Mouse (Mus musculus) CH12.LX (cell line): ENCODE measurements around the gene Lrig3. TPM values are rescaled to one million over a fixed set of nuclear protein-coding genes. Genes with fewer than 3 reads are reported as not detected.

ENCODE experiments used
- DNase-seq: peaks from one replicate; pipeline ENCODE4 v3.0.0-alpha.2; 2013; ENCODE audit errors: extremely low read depth
- H3K27ac ChIP-seq: 2 replicates; pipeline ENCODE4 v1.5.1; 2012; ENCODE audit warnings: low read depth, mild to moderate bottlenecking, control low read depth, moderate library complexity; ENCODE audit not compliant: insufficient read depth
- H3K27me3 ChIP-seq: replicated peaks from 2 replicates; pipeline ENCODE3; 2012; ENCODE audit warnings: inconsistent platforms
- H3K36me3 ChIP-seq, 2 experiments: replicated peaks in 1 of 2; 2 replicates each; pipeline versions ENCODE3 to v1.6.1; 2012; ENCODE audit warnings: inconsistent platforms in 1 of 2, low read length in 1 of 2, mild to moderate bottlenecking in 1 of 2, mixed read lengths in 1 of 2, moderate library complexity in 1 of 2; ENCODE audit not compliant: control insufficient read depth in 1 of 2, insufficient read depth in 1 of 2
- H3K4me1 ChIP-seq, 2 experiments: 2 replicates each; pipeline ENCODE4 v1.6.1; 2012; ENCODE audit warnings: inconsistent platforms in 1 of 2, moderate library complexity in 1 of 2; ENCODE audit not compliant: insufficient read depth in 2 of 2, control insufficient read depth in 1 of 2
- H3K4me2 ChIP-seq: 2 replicates; pipeline ENCODE4 v1.6.1; 2012; ENCODE audit warnings: low read depth, mild to moderate bottlenecking, control low read depth; ENCODE audit not compliant: poor library complexity, insufficient read depth, severe bottlenecking
- H3K4me3 ChIP-seq, 3 experiments: fragments of 150-350 bp in 1 of 3; sonication (generic) in 1 of 3; replicated peaks in 1 of 3; 2 replicates each; pipeline versions ENCODE3 to v1.5.1; 2011 to 2012; ENCODE audit warnings: low read depth in 2 of 3, low read length in 2 of 3, mild to moderate bottlenecking in 2 of 3, moderate library complexity in 2 of 3, control low read depth in 1 of 3, improper control_type of control experiment in 1 of 3, inconsistent platforms in 1 of 3, mixed read lengths in 1 of 3; ENCODE audit not compliant: poor library complexity in 1 of 3
- H3K79me2 ChIP-seq: replicated peaks from 2 replicates; pipeline ENCODE4 v1.6.1; 2012; ENCODE audit warnings: mild to moderate bottlenecking, moderate library complexity; ENCODE audit not compliant: control insufficient read depth, poor library complexity, insufficient read depth, severe bottlenecking; ENCODE audit errors: extremely low read depth
- H3K9ac ChIP-seq: 2 replicates; pipeline ENCODE4 v1.6.1; 2012; ENCODE audit warnings: low read depth, mild to moderate bottlenecking, control low read depth, moderate library complexity; ENCODE audit not compliant: insufficient read depth
- H3K9me3 ChIP-seq: replicated peaks from 2 replicates; pipeline ENCODE3; 2012; ENCODE audit warnings: low read length, inconsistent platforms, mixed read lengths
- BHLHE40 ChIP-seq: IDR thresholded peaks from 2 replicates; pipeline ENCODE4 v1.6.1; 2011; ENCODE audit warnings: mild to moderate bottlenecking, low read depth, low read length, improper control_type of control experiment
- CHD2 ChIP-seq: IDR thresholded peaks from 2 replicates; pipeline ENCODE4 v1.6.1; 2011; ENCODE audit warnings: low read length, improper control_type of control experiment
- CTCF ChIP-seq, 2 experiments: IDR thresholded peaks in 1 of 2; conservative IDR thresholded peaks in 1 of 2; 2 replicates each; pipeline ENCODE4 v1.5.1; 2011 to 2012; ENCODE audit warnings: low read depth in 2 of 2, low read length in 2 of 2, improper control_type of control experiment in 1 of 2, inconsistent platforms in 1 of 2, mild to moderate bottlenecking in 1 of 2, moderate library complexity in 1 of 2
- E2F4 ChIP-seq: IDR thresholded peaks from 2 replicates; pipeline ENCODE4 v1.6.1; 2011; ENCODE audit warnings: low read depth, low read length, improper control_type of control experiment; ENCODE audit not compliant: insufficient replicate concordance
- ETS1 ChIP-seq: conservative IDR thresholded peaks from 2 replicates; pipeline ENCODE4 v1.6.1; 2012; ENCODE audit warnings: low read depth, mild to moderate bottlenecking, inconsistent platforms, low read length, improper control_type of control experiment, moderate library complexity
- GABPA ChIP-seq: IDR thresholded peaks from 2 replicates; pipeline ENCODE4 v1.6.1; 2012; ENCODE audit warnings: low read depth, low read length, improper control_type of control experiment, inconsistent platforms; ENCODE audit not compliant: insufficient replicate concordance
- JUN ChIP-seq: IDR thresholded peaks from 2 replicates; pipeline ENCODE4 v1.6.1; 2011; ENCODE audit warnings: low read depth, mild to moderate bottlenecking, low read length, improper control_type of control experiment, moderate library complexity; ENCODE audit not compliant: insufficient read depth
- KAT2A ChIP-seq: IDR thresholded peaks from 2 replicates; pipeline ENCODE4 v1.6.1; 2012; ENCODE audit warnings: low read length, improper control_type of control experiment, inconsistent platforms; ENCODE audit not compliant: insufficient replicate concordance
- MXI1 ChIP-seq: IDR thresholded peaks from 2 replicates; pipeline ENCODE4 v1.6.1; 2011; ENCODE audit warnings: mild to moderate bottlenecking, low read depth, low read length, improper control_type of control experiment
- NRF1 ChIP-seq: IDR thresholded peaks from 2 replicates; pipeline ENCODE4 v1.6.1; 2014; ENCODE audit warnings: low read depth, mild to moderate bottlenecking, inconsistent platforms, low read length, improper control_type of control experiment, moderate library complexity
- SIN3A ChIP-seq: IDR thresholded peaks from 2 replicates; pipeline ENCODE4 v1.6.1; 2012; ENCODE audit warnings: low read length, improper control_type of control experiment, inconsistent platforms
- SMC3 ChIP-seq: IDR thresholded peaks from 2 replicates; pipeline ENCODE4 v1.6.1; 2011; ENCODE audit warnings: low read depth, low read length, improper control_type of control experiment
- TBP ChIP-seq: conservative IDR thresholded peaks from 2 replicates; pipeline ENCODE4 v1.6.1; 2011; ENCODE audit warnings: low read depth, low read length, improper control_type of control experiment
- TCF12 ChIP-seq: IDR thresholded peaks from 2 replicates; pipeline ENCODE4 v1.6.1; 2014; ENCODE audit warnings: low read depth, mild to moderate bottlenecking, inconsistent platforms, low read length, improper control_type of control experiment
- ZC3H11A ChIP-seq: IDR thresholded peaks from 2 replicates; pipeline ENCODE4 v1.6.1; 2012; ENCODE audit warnings: low read depth, mild to moderate bottlenecking, inconsistent platforms, low read length, improper control_type of control experiment
- ZMIZ1 ChIP-seq: IDR thresholded peaks from 2 replicates; pipeline ENCODE4 v1.6.1; 2012; ENCODE audit warnings: low read depth, mild to moderate bottlenecking, inconsistent platforms, low read length, improper control_type of control experiment
- ZNF384 ChIP-seq: IDR thresholded peaks from 2 replicates; pipeline ENCODE4 v1.6.1; 2012; ENCODE audit warnings: low read depth, low read length, improper control_type of control experiment, inconsistent platforms
- dilution Hi-C: fragments of 300-500 bp; cut with MboI; formaldehyde crosslinking; loops from 2 replicates; pipeline ENCODE4 v1.14.3; 2020; ENCODE audit warnings: low sequenced_read_pairs; ENCODE audit not compliant: extremely low pct_unique_long_range_greater_than_20kb, extremely low pct_ligation_motif_present
- in situ Hi-C: fragments of 300-500 bp; cut with MboI; formaldehyde crosslinking; loops from 3 replicates; pipeline ENCODE4 v1.14.3; 2019; ENCODE audit warnings: low sequenced_read_pairs, low pct_ligation_motif_present, low pct_unique_long_range_greater_than_20kb, mixed read lengths
- polyA plus RNA-seq: library from polyadenylated mRNA; unstranded; fragments of >175 nt; gene quantifications from 2 replicates; pipeline ENCODE4 v1.2.1, GENCODE M21; 2012; ENCODE audit warnings: low read depth; ENCODE audit not compliant: insufficient read length
- total RNA-seq, 2 experiments: library from RNA; depleted of rRNA; stranded (reverse); fragments of 300-350 nt in 1 of 2; fragments of >200 nt in 1 of 2; gene quantifications; 2 replicates each; pipeline ENCODE4 v1.2.3; 2012 to 2014

Lrig3 gene
- total and polyA plus RNA-seq, 3 experiments, result not detected

DNA sequence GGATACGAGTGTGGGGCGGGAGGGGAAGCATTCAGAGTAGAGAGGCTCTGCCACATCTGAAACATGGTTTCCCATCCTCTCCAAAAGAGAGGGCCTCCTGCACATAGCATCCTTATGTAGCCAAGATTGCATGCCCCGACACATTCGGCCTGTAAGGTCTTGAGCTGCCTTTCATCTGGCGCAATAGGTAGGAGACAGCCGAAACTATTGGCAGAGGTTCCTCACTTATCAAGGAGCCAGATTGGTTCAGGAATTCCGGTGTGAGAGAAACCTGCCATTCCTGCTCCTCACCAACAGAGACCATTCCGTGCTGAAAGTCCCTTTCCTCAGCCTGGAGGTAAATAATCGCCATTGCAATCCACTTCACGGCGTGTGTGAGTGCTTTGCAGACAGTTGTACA, 22.1 kb downstream of the Lrig3 start:
- Histone ChIP-seq H3K9me3 (peaks cover 81% of the 10 kb centered on the region), H3K4me3 (no peak overlapping the region), H3K9ac (no peak overlapping the region), H3K4me2 (no peak overlapping the region), H3K36me3 (no peaks in the 10 kb centered on the region), H3K27me3 (no peaks in the 10 kb centered on the region), H3K79me2 (no peaks in the 10 kb centered on the region), H3K4me1 (no peaks in the 10 kb centered on the region), H3K27ac (no peak overlapping the region)
- dilution Hi-C loops (no loop called here), in situ Hi-C loops (no loop called here)
- no peak for DNase-seq
- no peak for TF ChIP-seq JUN
- no peak for TF ChIP-seq CTCF (conservative IDR thresholded peaks at IDR 0.05 in 1 of 2, IDR thresholded peaks at IDR 0.05 in 1 of 2; ENCODE audit: low read depth in 2 of 2, low read length in 2 of 2)
- TF ChIP-seq KAT2A, result no peak
- TF ChIP-seq TBP, result no peak
- TF ChIP-seq CHD2, result no peak
- TF ChIP-seq MXI1, result no peak
- no peak for TF ChIP-seq ZMIZ1
- TF ChIP-seq BHLHE40, result no peak
- TF ChIP-seq ZNF384, result no peak
- TF ChIP-seq E2F4, result no peak
- no peak for TF ChIP-seq SIN3A
- no peak for TF ChIP-seq SMC3
- no peak for TF ChIP-seq TCF12
- TF ChIP-seq GABPA, result no peak
- TF ChIP-seq NRF1, result no peak

DNA sequence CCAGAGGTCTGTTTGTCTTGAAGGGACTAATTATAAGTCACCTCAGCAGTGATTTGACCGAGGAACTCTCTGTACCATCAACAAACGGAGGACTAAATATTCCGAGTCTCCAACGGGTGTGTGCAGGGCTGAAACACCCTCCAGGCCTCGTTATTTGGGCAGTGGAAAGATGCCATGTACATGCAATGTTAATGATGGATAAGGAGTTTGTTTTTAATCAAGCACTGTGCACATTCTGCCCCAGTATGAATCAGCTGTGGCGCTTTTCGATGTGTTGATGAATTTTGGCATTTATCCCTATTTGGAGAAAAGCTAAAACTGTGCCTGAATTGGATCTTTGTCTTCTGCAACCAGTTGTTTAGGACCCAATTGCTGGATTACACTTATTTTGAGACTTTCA, 23.9 kb downstream of the Lrig3 start:
- Histone ChIP-seq H3K36me3 (no peaks in the 10 kb centered on the region), H3K27ac (no peak overlapping the region), H3K9me3 (peaks cover 81% of the 10 kb centered on the region), H3K4me1 (no peaks in the 10 kb centered on the region), H3K4me3 (no peak overlapping the region), H3K79me2 (no peaks in the 10 kb centered on the region), H3K27me3 (no peaks in the 10 kb centered on the region), H3K4me2 (no peak overlapping the region), H3K9ac (no peak overlapping the region)
- dilution Hi-C loops, result no loop called here
- in situ Hi-C loops, result no loop called here
- TF ChIP-seq ZC3H11A (no peak), E2F4 (no peak), ETS1 (no peak)
- no peak for DNase-seq
